Mouse (Mus musculus): Measurements from ENCODE around the gene Uqcrfs1. TPM values are rescaled to one million over a fixed set of nuclear protein-coding genes. Genes with fewer than 3 reads are reported as not detected.

Gene Uqcrfs1
- total and polyA plus RNA-seq, 2 experiments from 2014 or later, result 246 to 382 TPM

DNA sequence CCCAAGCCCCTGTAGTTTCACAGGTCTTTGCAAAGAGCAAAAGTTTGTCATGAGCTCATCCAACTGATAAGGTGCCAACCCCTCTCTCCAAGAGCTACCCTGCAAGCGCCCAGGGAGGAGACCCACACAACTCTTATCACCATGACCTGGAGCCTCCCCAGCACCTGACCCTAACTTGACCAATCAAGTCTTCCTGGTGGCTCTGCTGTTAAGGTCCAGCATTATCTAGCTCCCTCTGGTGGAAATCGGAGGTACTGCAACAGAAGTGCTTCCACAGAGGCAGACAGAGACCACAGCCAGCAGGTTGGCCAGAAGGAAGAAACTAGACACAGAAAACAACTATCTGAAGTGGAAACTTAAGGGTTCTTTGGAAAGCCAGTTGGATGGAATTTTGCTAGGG is 3.7 kb upstream of the Uqcrfs1 start:
- Histone ChIP-seq H3K9ac (replicated peaks; ENCODE audit: low read length) (no peak overlapping the region), H3K9me3 (ENCODE audit: low read length) (no peaks in the 10 kb centered on the region), H3K27ac (no peak overlapping the region), H3K4me1 (ENCODE audit: insufficient read depth, low read length) (peaks cover 7% of the 10 kb centered on the region), H3K27me3 (ENCODE audit: insufficient read depth, low read length) (no peaks in the 10 kb centered on the region), H3K36me3 (ENCODE audit: insufficient read depth, low read length) (no peaks in the 10 kb centered on the region), H3K4me3 (ENCODE audit: low read length) (no peak overlapping the region), H3K4me2 (ENCODE audit: low read depth, low read length) (no peak overlapping the region)
- WGBS, result 28% methylated on average over 2 of the region's 2 CpGs
- DNase-seq (ENCODE audit: low spot score), result peak; percentile 82
- ATAC-seq, result no peak
- TF ChIP-seq CTCF (IDR thresholded peaks at IDR 0.05; ENCODE audit: low read depth), result peak; percentile 96

DNA sequence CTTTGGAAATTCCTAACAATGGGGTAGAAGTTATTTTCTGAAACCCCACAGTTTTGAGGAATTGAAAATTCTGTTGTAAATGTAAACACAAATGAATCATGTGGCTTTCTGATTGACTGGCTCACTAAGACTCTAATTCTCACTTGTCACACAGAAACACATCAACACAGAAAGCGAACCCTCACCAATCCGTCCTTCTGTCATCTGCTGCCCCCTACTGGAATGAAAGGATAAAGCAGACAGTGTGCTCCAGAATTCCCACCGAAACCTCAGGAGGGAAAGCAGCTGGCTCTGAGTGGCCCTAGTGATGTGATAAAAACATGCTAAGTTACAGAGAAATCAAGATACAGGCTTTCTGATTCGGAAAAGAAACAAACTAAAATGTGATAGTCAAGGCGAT is 14.4 kb downstream of the Uqcrfs1 start:
- no peak overlapping the region for H3K27ac ChIP-seq
- no peaks in the 10 kb centered on the region for H3K9me3 ChIP-seq (ENCODE audit: low read length)
- DNase-seq (ENCODE audit: low spot score) (peak; percentile 84), ATAC-seq (peak; percentile 74)
- no peaks in the 10 kb centered on the region for H3K36me3 ChIP-seq (ENCODE audit: insufficient read depth, low read length)
- peak; percentile 96 for TF ChIP-seq CTCF (IDR thresholded peaks at IDR 0.05; ENCODE audit: low read depth)
- H3K9ac ChIP-seq (replicated peaks; ENCODE audit: low read length), result 0 out of 2 replicates have a peak overlapping the region, but pooled peaks have one; percentile 2
- H3K27me3 ChIP-seq (ENCODE audit: insufficient read depth, low read length), result no peaks in the 10 kb centered on the region
- H3K4me1 ChIP-seq (ENCODE audit: insufficient read depth, low read length), result no peaks in the 10 kb centered on the region
- H3K4me3 ChIP-seq (ENCODE audit: low read length), result no peak overlapping the region
- 6% methylated on average over 5 of the region's 5 CpGs for WGBS
- no peak overlapping the region for H3K4me2 ChIP-seq (ENCODE audit: low read depth, low read length)

- no peaks in the 10 kb centered on the region for H3K36me3 ChIP-seq (ENCODE audit: insufficient read depth, low read length)
- H3K4me3 ChIP-seq (ENCODE audit: low read length), result no peak overlapping the region
- no peak overlapping the region for H3K27ac ChIP-seq
- WGBS, result 75% methylated on average over 8 of the region's 8 CpGs
- TF ChIP-seq CTCF (IDR thresholded peaks at IDR 0.05; ENCODE audit: low read depth), result no peak
- ATAC-seq (0 out of 2 replicates have a peak, but pooled peaks have one; percentile 10), DNase-seq (ENCODE audit: low spot score) (peak; percentile 43)
- H3K4me1 ChIP-seq (ENCODE audit: insufficient read depth, low read length), result no peaks in the 10 kb centered on the region
- H3K9ac ChIP-seq (replicated peaks; ENCODE audit: low read length), result no peak overlapping the region
- H3K9me3 ChIP-seq (ENCODE audit: low read length), result no peaks in the 10 kb centered on the region
- no peaks in the 10 kb centered on the region for H3K27me3 ChIP-seq (ENCODE audit: insufficient read depth, low read length)
- H3K4me2 ChIP-seq (ENCODE audit: low read depth, low read length), result no peak overlapping the region
These were observed 20.2 kb downstream of the Uqcrfs1 start for GRCm38 (mm10) chr13:30524961-30525360.

- WGBS, result 91% methylated on average over 9 of the region's 9 CpGs
- no peak for ATAC-seq
- no peaks in the 10 kb centered on the region for H3K27me3 ChIP-seq (ENCODE audit: insufficient read depth, low read length)
These were observed 21.2 kb downstream of the Uqcrfs1 start for GRCm38 (mm10) chr13:30523971-30524370.

GRCm38 (mm10) chr13:30523246-30523891 is 21.8 kb downstream of the Uqcrfs1 start:
- no peak for ATAC-seq
- 94% methylated on average over 5 of the region's 5 CpGs for WGBS

More at GRCm38 (mm10) chr13:30523971-30524370, 21.2 kb downstream of the Uqcrfs1 start:
- H3K36me3 ChIP-seq (ENCODE audit: insufficient read depth, low read length), result no peaks in the 10 kb centered on the region
- H3K9me3 ChIP-seq (ENCODE audit: low read length), result no peaks in the 10 kb centered on the region
- no peaks in the 10 kb centered on the region for H3K4me1 ChIP-seq (ENCODE audit: insufficient read depth, low read length)
- no peak overlapping the region for H3K27ac ChIP-seq
- H3K4me2 ChIP-seq (ENCODE audit: low read depth, low read length), result no peak overlapping the region
- TF ChIP-seq CTCF (IDR thresholded peaks at IDR 0.05; ENCODE audit: low read depth), result no peak
- H3K9ac ChIP-seq (replicated peaks; ENCODE audit: low read length), result no peak overlapping the region
- no peak overlapping the region for H3K4me3 ChIP-seq (ENCODE audit: low read length)
- DNase-seq (ENCODE audit: low spot score), result no peak

GRCm38 (mm10) chr13:30521282-30521902 is 23.8 kb downstream of the Uqcrfs1 start:
- no peaks in the 10 kb centered on the region for H3K36me3 ChIP-seq (ENCODE audit: insufficient read depth, low read length)
- 71% methylated on average over 16 of the region's 16 CpGs for WGBS
- ATAC-seq (no peak), DNase-seq (ENCODE audit: low spot score) (no peak)
- no peaks in the 10 kb centered on the region for H3K27me3 ChIP-seq (ENCODE audit: insufficient read depth, low read length)
- H3K27ac ChIP-seq, result no peak overlapping the region
- no peak for TF ChIP-seq CTCF (IDR thresholded peaks at IDR 0.05; ENCODE audit: low read depth)
- no peaks in the 10 kb centered on the region for H3K4me1 ChIP-seq (ENCODE audit: insufficient read depth, low read length)
- H3K4me2 ChIP-seq (ENCODE audit: low read depth, low read length), result no peak overlapping the region
- no peaks in the 10 kb centered on the region for H3K9me3 ChIP-seq (ENCODE audit: low read length)
- H3K9ac ChIP-seq (replicated peaks; ENCODE audit: low read length), result no peak overlapping the region
- H3K4me3 ChIP-seq (ENCODE audit: low read length), result no peak overlapping the region

More at GRCm38 (mm10) chr13:30523246-30523891, 21.8 kb downstream of the Uqcrfs1 start:
- Histone ChIP-seq H3K4me3 (ENCODE audit: low read length) (no peak overlapping the region), H3K9ac (replicated peaks; ENCODE audit: low read length) (no peak overlapping the region), H3K4me1 (ENCODE audit: insufficient read depth, low read length) (no peaks in the 10 kb centered on the region), H3K27me3 (ENCODE audit: insufficient read depth, low read length) (no peaks in the 10 kb centered on the region), H3K9me3 (ENCODE audit: low read length) (no peaks in the 10 kb centered on the region), H3K27ac (no peak overlapping the region), H3K36me3 (ENCODE audit: insufficient read depth, low read length) (no peaks in the 10 kb centered on the region), H3K4me2 (ENCODE audit: low read depth, low read length) (no peak overlapping the region)
- no peak for DNase-seq (ENCODE audit: low spot score)
- no peak for TF ChIP-seq CTCF (IDR thresholded peaks at IDR 0.05; ENCODE audit: low read depth)

- no peak for ATAC-seq
- no peak for TF ChIP-seq CTCF (IDR thresholded peaks at IDR 0.05; ENCODE audit: low read depth)
- H3K4me3 ChIP-seq (ENCODE audit: low read length), result no peak overlapping the region
These were observed 27.0 kb downstream of the Uqcrfs1 start for GRCm38 (mm10) chr13:30518191-30518590.

More at GRCm38 (mm10) chr13:30518191-30518590, 27.0 kb downstream of the Uqcrfs1 start:
- Histone ChIP-seq H3K36me3 (ENCODE audit: insufficient read depth, low read length) (no peaks in the 10 kb centered on the region), H3K4me2 (ENCODE audit: low read depth, low read length) (no peak overlapping the region), H3K9ac (replicated peaks; ENCODE audit: low read length) (no peak overlapping the region), H3K9me3 (ENCODE audit: low read length) (no peaks in the 10 kb centered on the region), H3K4me1 (ENCODE audit: insufficient read depth, low read length) (no peaks in the 10 kb centered on the region), H3K27ac (no peak overlapping the region), H3K27me3 (ENCODE audit: insufficient read depth, low read length) (no peaks in the 10 kb centered on the region)
- DNase-seq (ENCODE audit: low spot score), result no peak
